Mouse (Mus musculus): ENCODE results near the gene Fbxw11.
"Not testable (repeated sequence)": the region's sequence is repeated elsewhere in the genome, so short reads cannot be mapped to it uniquely, and the experiment has no call there.

The Fbxw11 gene

GRCm38 (mm10) chr11:32714896-32715295, 72.4 kb downstream of the Fbxw11 start:
- no peak for DNase-seq

DNA sequence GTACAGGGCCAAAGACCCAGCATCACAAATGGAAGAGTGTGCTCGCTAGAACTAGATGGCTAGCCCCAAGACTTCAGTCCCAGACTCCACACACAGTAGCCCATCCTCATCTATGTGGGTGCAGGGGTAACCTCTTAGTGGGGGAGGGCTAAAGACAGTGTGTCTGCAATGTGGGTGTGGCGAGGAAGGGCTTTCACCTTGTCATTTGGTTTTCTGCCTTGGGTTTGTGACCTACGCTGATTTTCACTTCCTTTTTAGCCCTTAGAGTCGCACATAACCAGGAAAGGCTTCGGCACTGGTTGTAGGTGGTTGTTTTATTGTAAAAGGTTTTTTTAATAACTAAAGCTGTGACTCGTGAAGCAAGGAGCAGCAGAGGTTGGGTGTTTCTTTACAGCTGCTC, 73.0 kb downstream of the Fbxw11 start:
- DNase-seq: no peak

- no peak for DNase-seq
Measured at GRCm38 (mm10) chr11:32715970-32716369, 73.4 kb downstream of the Fbxw11 start.

DNA sequence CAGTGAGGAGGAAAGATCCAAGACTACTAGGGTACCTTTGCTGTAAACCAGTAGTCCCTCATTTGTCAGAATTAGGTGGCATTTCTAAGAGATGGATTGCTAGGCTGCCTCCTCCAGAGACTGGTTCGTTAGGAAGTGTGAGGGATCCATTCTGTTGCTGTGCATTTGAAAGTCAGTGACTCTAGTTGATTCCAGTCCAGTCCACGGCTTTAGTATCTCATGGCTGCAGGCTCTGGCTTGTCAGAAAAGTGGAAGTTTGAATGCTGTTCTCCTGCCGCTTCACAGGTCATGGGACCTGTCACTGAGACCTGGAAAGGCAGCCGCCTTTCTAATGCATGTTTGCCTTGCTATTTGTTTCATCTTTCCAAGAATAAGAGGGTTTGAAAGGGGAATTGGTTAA, 74.4 kb downstream of the Fbxw11 start:
- no peak for DNase-seq

- DNase-seq: not testable (repeated sequence)
Measured at GRCm38 (mm10) chr11:32717711-32718110, 75.2 kb downstream of the Fbxw11 start.

- no peak for DNase-seq
Measured at GRCm38 (mm10) chr11:32718371-32718770, 75.8 kb downstream of the Fbxw11 start.

DNA sequence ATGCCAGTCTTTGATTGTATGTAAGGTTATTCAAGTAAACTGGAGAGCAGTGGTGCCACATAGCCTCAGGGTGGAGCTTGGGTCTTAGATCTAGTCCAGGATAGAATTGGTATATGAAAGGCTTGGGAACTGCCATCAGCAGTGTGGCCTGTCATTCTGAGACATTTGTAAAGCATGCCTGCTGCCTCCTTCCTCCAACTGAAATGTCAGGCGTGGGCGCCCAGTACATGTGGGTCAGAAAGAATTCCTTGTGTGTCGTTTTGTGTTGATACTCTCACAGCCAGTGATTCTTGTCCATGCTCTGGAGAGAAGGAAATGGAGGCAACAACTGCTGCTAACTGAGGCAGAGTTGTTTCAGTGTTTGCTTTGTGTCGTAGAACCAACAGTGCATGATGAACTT, 76.5 kb downstream of the Fbxw11 start:
- DNase-seq: no peak

DNA sequence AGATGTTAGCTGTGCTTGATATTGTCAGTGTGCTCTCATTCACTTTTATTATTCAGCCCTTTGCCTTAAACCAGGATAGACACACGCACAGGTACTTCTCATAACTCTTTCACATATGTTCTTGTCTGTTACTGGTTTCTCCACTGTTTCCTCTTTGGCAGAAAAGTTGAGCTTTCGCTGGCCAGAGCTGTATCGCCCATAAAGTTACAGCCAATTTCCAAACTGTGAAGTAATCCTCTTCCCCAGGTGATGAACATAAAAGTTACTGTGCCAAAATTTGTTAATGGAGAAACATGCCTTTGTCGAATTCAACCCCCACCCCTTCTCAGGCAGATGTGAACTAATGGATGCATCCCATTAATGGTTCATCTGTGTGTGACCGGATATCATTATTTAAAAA, 80.1 kb downstream of the Fbxw11 start:
- DNase-seq: no peak

GRCm38 (mm10) chr11:32723287-32723686, 80.8 kb downstream of the Fbxw11 start:
- DNase-seq: no peak

DNA sequence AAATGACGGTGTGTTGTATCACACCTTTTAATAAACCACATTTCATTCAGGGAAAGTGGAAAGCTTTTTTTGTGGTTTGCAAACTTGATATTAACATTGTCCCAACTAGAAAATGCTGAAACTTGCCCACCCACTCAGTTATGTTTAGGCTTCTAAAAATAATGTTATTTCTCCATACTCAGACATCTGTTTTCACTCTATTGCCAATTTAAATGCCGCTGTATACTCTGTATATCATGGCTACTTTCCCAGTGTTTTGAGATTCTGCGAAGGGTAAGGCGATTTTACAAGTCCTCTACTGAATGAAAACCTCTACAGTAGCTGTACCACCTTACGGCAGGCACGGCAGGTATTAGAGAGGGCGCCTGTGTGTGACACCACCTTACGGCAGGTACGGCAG, 82.6 kb downstream of the Fbxw11 start:
- DNase-seq: no peak

- no peak for DNase-seq
Measured at GRCm38 (mm10) chr11:32732467-32732866, 89.9 kb downstream of the Fbxw11 start.

GRCm38 (mm10) chr11:32733195-32733594, 90.7 kb downstream of the Fbxw11 start:
- no peak for DNase-seq

DNA sequence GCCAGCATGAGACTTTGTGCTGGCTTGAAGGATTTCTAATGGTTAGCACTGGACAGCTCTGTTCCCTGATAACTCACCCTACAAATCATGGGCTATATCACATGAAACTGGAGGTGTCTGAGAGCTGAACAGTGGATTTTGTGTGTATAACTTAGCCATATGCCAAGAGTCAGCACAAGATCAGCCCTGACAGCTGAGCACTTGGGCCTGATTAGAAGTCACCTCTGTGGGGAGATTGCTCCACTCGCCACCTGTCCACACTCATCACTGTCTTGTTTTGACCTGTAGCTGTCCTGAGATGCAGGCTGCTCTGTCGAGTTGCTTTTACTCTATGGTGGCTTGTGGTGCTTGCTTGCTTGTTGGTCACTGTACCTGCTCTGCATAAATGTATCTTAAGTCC, 93.8 kb downstream of the Fbxw11 start:
- no peak for DNase-seq

DNA sequence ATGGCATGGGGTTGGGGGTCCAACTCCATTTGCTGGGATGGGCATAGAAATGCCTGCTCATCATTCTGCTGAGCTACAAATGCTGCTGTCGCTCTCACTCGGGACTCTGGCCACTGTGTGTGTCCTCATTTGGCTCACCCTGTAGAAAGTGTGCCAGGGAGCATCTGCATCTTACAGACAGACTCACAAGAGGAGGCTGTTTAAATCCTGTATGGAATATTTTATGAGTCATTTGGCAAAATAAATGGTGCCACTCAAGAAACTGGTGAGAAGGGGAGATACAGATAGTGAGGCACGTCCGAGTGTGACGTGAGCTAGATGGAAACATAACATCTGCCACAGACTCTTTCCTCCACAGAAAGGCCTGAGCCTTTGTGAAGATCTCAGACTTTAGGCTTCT, 95.2 kb downstream of the Fbxw11 start:
- DNase-seq: no peak

DNA sequence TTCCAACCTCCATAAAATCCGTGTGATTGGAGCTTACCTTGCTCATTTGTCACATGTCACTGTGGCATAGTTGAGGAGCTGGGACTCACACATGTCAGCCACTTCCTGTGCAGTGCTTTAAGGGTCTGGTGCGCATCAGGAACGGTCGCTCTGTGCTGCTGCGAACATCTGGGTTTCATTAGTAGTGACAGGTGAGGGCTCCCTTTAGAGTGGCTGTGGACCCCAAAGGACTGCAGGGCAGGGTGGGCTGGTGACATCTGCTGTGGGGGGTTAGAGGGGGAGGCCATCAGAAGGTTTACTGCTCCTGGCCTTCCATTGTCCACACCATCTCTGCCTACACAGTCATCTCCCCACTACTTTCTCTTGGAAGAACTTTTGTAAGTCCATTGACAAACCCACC, 101.4 kb downstream of the Fbxw11 start:
- DNase-seq: no peak

DNA sequence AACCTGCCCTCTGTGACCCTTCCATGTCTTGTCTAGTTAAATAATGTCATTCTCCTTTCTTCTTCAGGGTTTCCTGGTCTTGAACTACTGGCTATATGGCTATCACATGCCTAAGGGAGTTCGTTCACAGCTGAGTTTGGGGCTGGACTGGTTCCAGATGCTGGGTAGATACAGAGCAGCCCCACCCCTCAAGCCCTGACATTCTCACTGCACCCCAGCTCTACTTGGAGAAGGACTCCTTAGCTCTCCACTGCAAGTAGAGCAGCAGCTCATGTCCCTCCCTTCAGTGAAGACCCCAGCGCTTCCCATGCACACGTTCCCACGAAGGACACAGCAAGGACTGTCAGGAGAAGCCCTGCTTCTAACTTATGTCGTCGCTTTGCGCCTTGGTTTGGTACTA, 101.9 kb downstream of the Fbxw11 start:
- DNase-seq: no peak

- DNase-seq: no peak
Measured at GRCm38 (mm10) chr11:32745466-32745865, 102.9 kb downstream of the Fbxw11 start.

GRCm38 (mm10) chr11:32746036-32746435, 103.5 kb downstream of the Fbxw11 start:
- DNase-seq: no peak

DNA sequence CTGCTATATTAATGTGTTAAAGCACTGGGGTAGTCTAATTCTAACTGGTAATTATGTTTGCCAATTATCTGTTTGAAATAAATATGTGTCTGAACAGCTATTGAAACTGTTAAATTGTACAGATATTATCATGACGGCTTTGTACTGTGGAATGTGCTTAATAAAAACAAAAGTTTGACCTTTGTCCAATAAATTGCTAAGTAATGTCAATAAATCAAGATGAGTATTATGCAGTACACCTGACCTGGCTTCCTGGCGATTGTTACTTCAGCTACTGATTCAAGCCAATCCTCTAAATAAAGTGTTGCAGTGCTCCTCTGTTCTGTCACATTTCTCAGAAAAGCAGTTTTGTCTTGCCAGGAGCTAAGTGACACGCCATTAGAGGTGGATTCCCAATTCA, 104.0 kb downstream of the Fbxw11 start:
- no peak for DNase-seq

DNA sequence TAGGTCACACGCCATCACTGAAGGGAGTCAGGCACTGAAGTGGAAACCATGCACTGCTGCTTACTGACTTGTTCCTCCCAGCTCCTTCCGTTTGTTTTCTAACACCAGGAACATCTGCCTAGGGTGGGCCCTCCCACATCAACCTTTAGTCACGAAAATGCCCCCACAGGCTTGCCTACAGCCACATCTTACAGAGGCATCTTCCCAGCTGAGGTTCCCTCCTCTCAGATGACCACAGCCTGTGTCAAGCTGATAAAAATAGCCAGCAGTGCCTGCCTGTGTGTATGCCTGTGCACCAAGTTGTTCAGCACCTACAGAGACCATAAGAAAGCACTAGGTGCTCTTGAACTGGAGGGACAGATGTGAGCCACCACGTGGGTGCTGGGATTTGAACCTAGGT, 106.3 kb downstream of the Fbxw11 start:
- no peak for DNase-seq

- DNase-seq: no peak
Measured at GRCm38 (mm10) chr11:32751863-32752594, 109.5 kb downstream of the Fbxw11 start.

DNA sequence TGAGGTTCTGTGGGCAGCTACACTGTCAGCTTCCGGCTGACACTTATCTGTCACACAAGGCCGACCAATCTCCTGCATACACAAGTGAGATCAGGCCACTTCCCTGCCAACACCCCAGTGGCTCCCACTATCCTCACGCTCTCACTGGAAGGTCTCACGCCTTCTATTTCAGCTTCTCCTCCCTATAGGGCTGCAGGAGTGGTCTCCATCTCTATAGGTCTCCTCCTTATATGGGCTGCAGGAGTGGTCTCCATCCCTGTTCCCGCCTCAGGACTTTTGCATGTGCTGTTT, 110.0 kb downstream of the Fbxw11 start:
- no peak for DNase-seq

DNA sequence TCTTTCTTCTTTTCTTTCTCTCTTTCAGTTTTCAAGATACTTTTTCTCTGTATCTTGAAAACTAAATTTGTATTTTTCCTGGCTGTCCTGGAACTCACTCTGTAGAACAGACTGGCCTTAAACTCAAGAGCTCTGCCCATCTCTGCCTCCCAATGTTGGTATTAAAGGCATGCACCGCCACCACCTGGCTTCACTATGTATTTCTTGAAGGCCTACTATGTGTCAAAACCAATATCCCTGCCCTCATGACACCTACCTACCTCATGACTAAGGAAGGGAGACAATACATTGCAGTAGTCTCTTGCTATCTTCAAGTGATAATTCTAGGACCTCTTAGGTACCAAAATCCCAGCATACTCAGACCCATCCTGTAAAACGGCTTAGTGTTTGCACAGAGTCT, 110.8 kb downstream of the Fbxw11 start:
- no peak for DNase-seq

DNA sequence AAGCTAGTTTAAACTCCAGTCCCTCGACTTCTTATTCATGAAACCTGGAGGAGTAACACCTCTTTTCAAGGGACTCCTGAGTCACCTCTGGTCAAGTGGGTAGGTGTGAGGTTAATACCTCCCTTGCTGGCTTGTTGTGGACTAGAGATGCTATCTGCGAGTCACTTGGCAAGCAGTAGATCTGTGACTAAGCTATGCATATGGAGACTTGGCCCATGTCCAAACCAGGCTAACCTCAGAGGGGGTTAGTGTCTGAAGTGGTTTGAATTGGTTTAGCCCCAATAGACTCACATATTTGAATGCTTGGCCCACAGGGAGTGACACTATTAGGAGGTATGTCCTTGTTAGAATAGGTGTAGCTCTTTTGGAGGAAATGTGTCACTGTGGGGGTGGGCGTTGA, 120.2 kb downstream of the Fbxw11 start:
- DNase-seq: no peak

DNA sequence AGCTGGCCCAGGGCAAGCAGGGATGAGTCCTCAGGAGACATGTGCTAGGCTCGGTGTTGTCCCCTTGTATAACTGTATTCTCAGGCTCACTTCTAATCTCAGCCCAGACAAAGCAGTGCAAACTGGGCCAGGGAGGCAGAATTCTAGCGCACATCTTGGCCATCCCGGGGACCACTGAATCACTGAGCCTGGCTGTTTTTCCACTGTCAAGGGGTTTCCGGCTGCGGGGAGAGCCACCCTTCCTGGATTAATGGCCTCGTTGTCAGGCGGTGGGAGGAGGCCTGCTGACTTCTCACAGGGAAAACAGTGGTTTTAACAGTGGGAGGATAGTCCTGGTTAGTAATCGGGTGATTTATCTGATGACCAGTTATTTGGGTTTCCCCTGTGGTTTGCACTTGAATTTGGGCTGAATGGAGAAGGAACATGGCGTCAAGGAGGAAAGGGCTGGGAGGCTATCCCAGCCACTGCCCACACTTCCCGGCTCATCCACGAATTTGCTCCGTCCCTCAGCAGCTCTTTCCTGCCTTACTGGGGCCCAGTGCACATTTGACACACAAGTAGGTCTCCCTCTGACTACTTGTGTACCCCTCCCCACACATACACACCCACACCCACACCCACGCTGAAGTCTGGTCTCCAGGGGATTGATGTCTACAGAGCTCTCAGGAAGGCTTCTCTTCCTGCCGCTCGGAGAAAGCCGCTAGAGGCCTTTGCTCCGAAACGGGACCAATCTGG, 125.1 kb downstream of the Fbxw11 start:
- no peak for DNase-seq

All from thymus, postnatal 36 days (tissue).